Mouse (Mus musculus): ENCODE measurements around the gene Atic.

Gene Atic

GRCm38 (mm10) chr1:71595365-71595764, 38.4 kb downstream of the Atic start:
- no peak for DNase-seq

- DNase-seq = no peak
Observed at GRCm38 (mm10) chr1:71605751-71606150, 48.8 kb downstream of the Atic start.

- no peak for DNase-seq
Observed at GRCm38 (mm10) chr1:71606600-71607325, 49.8 kb downstream of the Atic start.

- no peak for DNase-seq
Observed at GRCm38 (mm10) chr1:71609057-71609775, 52.3 kb downstream of the Atic start.

GRCm38 (mm10) chr1:71609916-71610315, 53.0 kb downstream of the Atic start:
- no peak for DNase-seq

GRCm38 (mm10) chr1:71612256-71612655, 55.3 kb downstream of the Atic start:
- DNase-seq = no peak

GRCm38 (mm10) chr1:71614545-71615246, 57.7 kb downstream of the Atic start:
- DNase-seq = no peak

GRCm38 (mm10) chr1:71621526-71621925, 64.6 kb downstream of the Atic start:
- DNase-seq = no peak

- DNase-seq = no peak
Observed at GRCm38 (mm10) chr1:71623625-71624024, 66.7 kb downstream of the Atic start.

All from lung, postnatal 14 days (tissue).